Mouse (Mus musculus): ENCODE results near the gene Cstf3.

- TF ChIP-seq CTCF (IDR thresholded peaks at IDR 0.05) (no peak), EP300 (IDR thresholded peaks at IDR 0.05; ENCODE audit: insufficient read depth, low read depth, low read length) (no peak)
These were observed 30.5 kb upstream of the Cstf3 start for GRCm38 (mm10) chr2:104559591-104560380.
